Mouse (Mus musculus) kidney, embryonic 15.5 days (tissue): ENCODE data around the gene Stat2. TPM values are rescaled to one million over a fixed set of nuclear protein-coding genes. Genes with fewer than 3 reads are reported as not detected.

ENCODE experiments used
- ATAC-seq: fragments of 200-750 bp; cut with Nextera tagmentation; replicated peaks from 2 replicates; pipeline ENCODE4 v1.8.0; 2017; ENCODE audit warnings: moderate TSS enrichment; ENCODE audit not compliant: low FRiP score
- H3K27ac ChIP-seq: fragments of 300-500 bp; sonication (generic); 2 replicates; pipeline ENCODE4 v1.5.1; 2015; ENCODE audit warnings: mild to moderate bottlenecking, inconsistent platforms
- H3K27me3 ChIP-seq: fragments of 300-500 bp; sonication (generic); 2 replicates; pipeline ENCODE4 v1.6.1; 2015; ENCODE audit warnings: inconsistent platforms
- H3K36me3 ChIP-seq: fragments of 300-500 bp; sonication (generic); 2 replicates; pipeline ENCODE4 v1.6.1; 2015; ENCODE audit warnings: inconsistent platforms
- H3K4me1 ChIP-seq: fragments of 300-500 bp; sonication (generic); 2 replicates; pipeline ENCODE4 v1.6.1; 2015; ENCODE audit warnings: inconsistent platforms
- H3K4me2 ChIP-seq: fragments of 300-500 bp; sonication (generic); 2 replicates; pipeline ENCODE4 v1.6.1; 2015; ENCODE audit warnings: moderate library complexity, mild to moderate bottlenecking, inconsistent platforms
- H3K4me3 ChIP-seq: fragments of 300-500 bp; sonication (generic); replicated peaks from 2 replicates; pipeline ENCODE4 v1.5.1; 2015; ENCODE audit warnings: mild to moderate bottlenecking, inconsistent platforms
- H3K9ac ChIP-seq: fragments of 300-500 bp; sonication (generic); 2 replicates; pipeline ENCODE4 v1.6.1; 2015; ENCODE audit warnings: mild to moderate bottlenecking, inconsistent platforms
- H3K9me3 ChIP-seq: fragments of 300-500 bp; sonication (generic); replicated peaks from 2 replicates; pipeline ENCODE4 v1.6.1; 2016; ENCODE audit warnings: inconsistent platforms
- WGBS: fragments of 180-500 bp; shearing (Covaris S2); methylation state at CpG from one replicate; pipeline ENCODE4 v1.1.7; 2015; ENCODE audit warnings: mixed read lengths; 5-methylcytosine and 5-hydroxymethylcytosine counted together
- polyA plus RNA-seq: library from polyadenylated mRNA; unstranded; fragments of >200 nt; fragmentation: Nextera tagmentation; extraction: Ambion mirVana; gene quantifications from 2 replicates; pipeline ENCODE4 v1.2.1, GENCODE M21; 2015

The Stat2 gene
- polyA plus RNA-seq, 1 experiment from 2014 or later = 14.2 TPM

DNA sequence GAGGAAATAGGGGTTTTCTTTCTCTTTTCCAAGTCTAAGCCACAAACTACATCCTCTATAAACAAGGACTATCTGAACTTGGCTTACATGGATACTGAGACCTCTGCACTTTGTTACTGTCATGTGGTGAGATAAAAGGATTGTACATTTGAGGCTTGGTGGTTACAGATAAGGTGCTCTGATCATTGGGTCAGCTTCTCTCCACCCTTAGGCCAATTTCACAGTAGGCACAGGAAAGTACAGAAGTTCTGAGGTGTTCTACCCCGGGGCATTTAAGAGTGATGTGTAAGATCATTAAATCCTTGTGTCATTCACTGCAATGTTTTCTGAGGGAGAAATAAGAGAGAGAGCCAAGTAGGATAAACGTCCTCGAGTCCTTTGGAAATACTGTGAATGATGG, 66.2 kb downstream of the Stat2 start:
- Histone ChIP-seq H3K27ac (peak overlapping the region; percentile 96), H3K9ac (no peak overlapping the region), H3K4me2 (peak overlapping the region; percentile 65), H3K9me3 (no peaks in the 10 kb centered on the region), H3K36me3 (peaks cover 11% of the 10 kb centered on the region), H3K27me3 (no peaks in the 10 kb centered on the region), H3K4me3 (peak overlapping the region; percentile 72), H3K4me1 (peaks cover 35% of the 10 kb centered on the region)
- ATAC-seq = no peak
- WGBS = 82% methylated on average over 3 of the region's 3 CpGs

DNA sequence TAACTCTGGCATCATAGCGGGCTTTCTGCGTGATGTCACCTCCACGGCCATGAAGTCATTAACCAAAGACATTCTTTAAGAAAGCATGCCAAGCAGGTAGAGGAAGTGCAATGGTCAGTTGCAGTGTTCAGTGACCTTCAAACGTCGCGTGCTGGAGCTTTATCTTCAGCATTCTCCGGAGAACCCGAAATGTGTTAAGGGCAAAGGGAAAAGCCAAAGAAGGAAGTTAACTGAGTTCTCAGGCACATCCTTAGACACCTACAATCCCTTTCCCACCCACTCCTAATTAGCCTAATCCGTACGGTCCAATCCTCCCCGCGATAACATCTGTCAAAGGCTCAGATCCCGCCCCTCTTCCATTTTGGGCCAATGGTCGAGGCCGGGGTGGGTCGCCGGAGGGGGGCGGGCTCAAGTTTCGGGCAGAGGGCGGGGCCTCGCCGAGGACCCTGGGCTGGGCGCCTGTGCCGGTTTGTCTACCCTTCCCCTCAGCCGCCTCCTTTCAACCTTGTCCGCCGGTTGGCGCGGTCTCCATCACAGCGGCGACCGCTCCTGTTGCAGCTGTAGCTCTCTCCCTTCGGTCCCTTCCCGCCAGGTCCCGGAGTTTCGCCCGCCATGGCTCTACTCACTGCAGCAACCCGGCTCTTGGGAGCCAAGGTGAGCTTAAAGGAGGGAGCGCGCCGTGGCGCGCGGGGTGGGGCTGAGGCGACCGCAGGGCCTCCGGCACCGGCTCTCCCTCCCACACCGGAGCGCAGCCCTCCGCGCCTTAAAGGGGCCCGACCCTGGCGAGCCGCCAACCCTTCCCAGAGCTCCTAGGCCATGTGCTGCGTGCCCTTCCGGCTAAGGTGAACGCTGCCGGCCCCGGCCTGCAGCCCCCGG, 67.2 kb downstream of the Stat2 start, which contains the start of gene Cs:
Cs (plus strand) TSS at position 429 of the 876 bp plus-strand sequence.
- WGBS = under 1% methylated on average over 61 of the region's 61 CpGs

GRCm38 (mm10) chr10:128338415-128338814, 68.1 kb downstream of the Stat2 start:
- Histone ChIP-seq H3K4me1 (peaks cover 37% of the 10 kb centered on the region), H3K4me2 (peak overlapping the region; percentile 77), H3K9ac (peak overlapping the region; percentile 66), H3K27me3 (no peaks in the 10 kb centered on the region), H3K27ac (peak overlapping the region; percentile 96), H3K36me3 (peaks cover 11% of the 10 kb centered on the region), H3K4me3 (peak overlapping the region; percentile 72), H3K9me3 (no peaks in the 10 kb centered on the region)
- WGBS = 15% methylated on average over 5 of the region's 5 CpGs
- ATAC-seq = no peak

More for the DNA sequence above, 67.2 kb downstream of the Stat2 start, which contains the start of gene Cs:
- ATAC-seq = peak; percentile 98
- H3K4me1 ChIP-seq = peaks cover 35% of the 10 kb centered on the region
- H3K27me3 ChIP-seq = no peaks in the 10 kb centered on the region
- H3K9ac ChIP-seq = peak within 1 kb of the TSS; percentile 66
- H3K4me3 ChIP-seq = peak within 1 kb of the TSS; percentile 72
- no peaks in the 10 kb centered on the region for H3K9me3 ChIP-seq
- peak within 1 kb of the TSS; percentile 77 for H3K4me2 ChIP-seq
- H3K36me3 ChIP-seq = peaks cover 11% of the 10 kb centered on the region
- peak within 1 kb of the TSS; percentile 96 for H3K27ac ChIP-seq

DNA sequence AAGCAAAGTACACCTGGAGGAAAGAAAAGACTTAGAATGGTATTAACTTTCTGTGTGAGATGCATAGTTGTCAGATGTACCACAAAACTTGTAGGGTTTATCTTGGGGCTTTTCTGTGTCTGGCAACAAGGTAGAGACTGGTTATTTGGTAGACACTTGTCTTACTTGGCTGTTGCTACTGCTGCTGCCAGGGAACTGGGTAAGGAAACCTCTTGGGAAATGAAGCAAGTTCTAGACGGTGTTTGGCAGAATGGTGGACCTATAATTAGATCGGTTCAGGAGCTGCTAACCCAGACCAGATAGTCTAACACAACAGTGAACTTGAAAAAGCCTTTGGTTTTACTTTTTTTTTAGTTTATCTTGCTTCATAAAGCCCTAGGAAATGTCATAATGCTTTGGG, 68.6 kb downstream of the Stat2 start:
- peak overlapping the region; percentile 72 for H3K4me3 ChIP-seq
- ATAC-seq = no peak
- H3K36me3 ChIP-seq = peaks cover 11% of the 10 kb centered on the region
- no peaks in the 10 kb centered on the region for H3K27me3 ChIP-seq
- no peaks in the 10 kb centered on the region for H3K9me3 ChIP-seq
- WGBS = 60% methylated on average over 2 of the region's 2 CpGs
- H3K27ac ChIP-seq = no peak overlapping the region
- H3K4me1 ChIP-seq = peaks cover 42% of the 10 kb centered on the region
- H3K9ac ChIP-seq = peak overlapping the region; percentile 66; the same call in 1 of the 2 replicates
- peak overlapping the region; percentile 77 for H3K4me2 ChIP-seq

- 79% methylated on average over 2 of the region's 2 CpGs for whole genome bisulfite sequencing
- no peak for ATAC-seq
- Histone ChIP-seq H3K4me1 (peaks cover 52% of the 10 kb centered on the region), H3K4me3 (no peak overlapping the region), H3K9me3 (no peaks in the 10 kb centered on the region), H3K4me2 (no peak overlapping the region), H3K27me3 (no peaks in the 10 kb centered on the region), H3K27ac (no peak overlapping the region), H3K36me3 (peaks cover 11% of the 10 kb centered on the region), H3K9ac (no peak overlapping the region)
Measured at GRCm38 (mm10) chr10:128340257-128340656, 69.9 kb downstream of the Stat2 start.

Other genes with a start within 250 kb of the Stat2 start
- 838 and 886 TPM in 2 replicates for gene Naca, start 235.0 kb upstream of the Stat2 start, polyA plus RNA-seq
- 493 and 571 TPM in 2 replicates for gene Ptges3, start 211.6 kb upstream of the Stat2 start, polyA plus RNA-seq
- 2,850 and 2,855 TPM in 2 replicates for gene Atp5b, start 187.3 kb upstream of the Stat2 start, polyA plus RNA-seq
- gene Baz2a, start 179.0 kb upstream of the Stat2 start, polyA plus RNA-seq = 12.7 and 14.2 TPM in 2 replicates
- 40.6 and 42.8 TPM in 2 replicates for gene Rbms2, start 90.3 kb upstream of the Stat2 start, polyA plus RNA-seq
- gene Gls2, start 76.1 kb upstream of the Stat2 start, polyA plus RNA-seq = 1.4 and 1.8 TPM in 2 replicates
- 32.8 and 34.3 TPM in 2 replicates for gene Spryd4, start 58.8 kb upstream of the Stat2 start, polyA plus RNA-seq
- gene Mip, start 44.7 kb upstream of the Stat2 start, polyA plus RNA-seq = not detected in 2 replicates
- 64.4 and 71.7 TPM in 2 replicates for gene Timeless, start 38.5 kb upstream of the Stat2 start, polyA plus RNA-seq
- 0.40 and 0.45 TPM in 2 replicates for gene Apon, start 16.5 kb upstream of the Stat2 start, polyA plus RNA-seq
- gene Apof, start 1.9 kb upstream of the Stat2 start, polyA plus RNA-seq = 0.48 and 2.5 TPM in 2 replicates
- gene Il23a, start 28.2 kb downstream of the Stat2 start, polyA plus RNA-seq = 0.21 and 0.40 TPM in 2 replicates
- 38.4 and 41.7 TPM in 2 replicates for gene Pan2, start 32.8 kb downstream of the Stat2 start, polyA plus RNA-seq
- gene Cnpy2, start 51.9 kb downstream of the Stat2 start, polyA plus RNA-seq = 331 and 361 TPM in 2 replicates
- 200 and 214 TPM in 2 replicates for gene Cs, start 67.2 kb downstream of the Stat2 start, polyA plus RNA-seq
- gene Coq10a, start 98.4 kb downstream of the Stat2 start, polyA plus RNA-seq = 13.7 TPM in 2 replicates
- gene Ankrd52, start 106.6 kb downstream of the Stat2 start, polyA plus RNA-seq = 13.6 and 14.5 TPM in 2 replicates
- gene Slc39a5, start 130.7 kb downstream of the Stat2 start, polyA plus RNA-seq = 41.5 and 47.1 TPM in 2 replicates
- gene Nabp2, start 140.9 kb downstream of the Stat2 start, polyA plus RNA-seq = 82.8 and 92.6 TPM in 2 replicates
- gene Rnf41, start 141.1 kb downstream of the Stat2 start, polyA plus RNA-seq = 45.1 and 45.9 TPM in 2 replicates
- gene Smarcc2, start 188.7 kb downstream of the Stat2 start, polyA plus RNA-seq = 75.9 and 77.2 TPM in 2 replicates
- 1,170 and 1,259 TPM in 2 replicates for gene Myl6, start 223.6 kb downstream of the Stat2 start, polyA plus RNA-seq
- 4.2 and 4.7 TPM in 2 replicates for gene Myl6b, start 228.1 kb downstream of the Stat2 start, polyA plus RNA-seq